Mouse (Mus musculus): Measurements from ENCODE around the gene Gm10842. TPM values are rescaled to one million over a fixed set of nuclear protein-coding genes. Genes with fewer than 3 reads are reported as not detected.

Gm10842 gene
- polyA plus RNA-seq (2017; shearing (Covaris generic)), result 1 to 10 TPM in 1 of 2 experiments, under 1 TPM in 1; 0.78 to 1.1 TPM

DNA sequence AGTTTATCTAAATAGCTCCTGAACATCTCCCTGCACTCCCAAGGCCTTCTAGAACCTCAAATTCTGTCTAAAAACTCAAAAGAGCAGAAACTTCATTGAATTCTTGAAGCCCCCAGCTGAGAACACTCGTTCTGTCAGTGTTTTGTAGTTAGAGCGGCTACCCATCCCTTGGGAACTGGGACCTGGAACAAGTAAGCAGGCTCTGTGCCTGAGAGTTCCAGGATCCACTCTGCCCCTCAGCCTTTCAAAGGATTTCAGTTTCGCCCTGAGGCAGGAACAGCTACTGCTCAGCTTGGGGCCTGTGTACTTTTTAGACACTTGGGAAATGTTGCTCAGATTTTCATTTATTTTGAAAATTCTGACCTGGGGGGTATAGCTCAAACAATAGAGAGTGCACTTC is at the start of gene Gm10842:
Gm10842 (plus strand) TSS at position 301 of the 400 bp plus-strand sequence.

DNA sequence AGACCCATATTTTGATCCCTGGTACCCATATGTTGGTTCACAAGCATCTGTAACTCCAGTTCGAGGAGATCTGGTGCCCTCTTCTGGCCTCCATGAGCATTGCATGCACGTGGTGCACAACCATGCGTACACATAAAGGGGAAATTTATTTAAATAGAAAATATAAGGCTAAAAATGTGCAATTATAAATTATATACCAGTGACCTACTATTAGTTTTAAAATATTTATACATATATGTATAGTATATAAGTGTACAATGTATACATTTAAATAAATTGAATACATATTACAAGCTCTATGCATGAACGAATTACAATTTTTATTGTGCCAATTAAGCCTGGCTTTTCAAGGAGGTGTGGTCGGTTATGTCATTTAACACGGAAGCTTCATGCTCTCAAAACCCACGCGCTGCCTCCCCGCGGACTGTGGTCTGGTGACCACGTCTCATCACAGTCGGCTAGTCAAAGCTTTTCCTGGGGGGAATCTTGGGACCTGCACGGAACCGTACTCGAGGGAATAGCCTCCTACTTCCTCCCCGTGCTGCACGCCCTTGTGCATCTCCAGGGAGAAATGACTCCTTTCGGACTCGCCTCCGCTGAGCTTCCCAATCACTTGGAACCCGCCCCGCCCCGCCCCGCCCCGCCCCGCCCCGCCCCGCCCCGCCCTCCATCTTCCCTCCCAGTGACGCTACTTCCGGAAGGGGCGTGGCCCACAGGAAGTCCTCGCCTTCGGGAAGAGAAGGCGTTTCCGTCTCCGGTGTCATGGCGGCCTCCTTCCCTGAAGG is 20.8 kb upstream of the Gm10842 start, which contains the start of gene Mettl2:
Mettl2 (plus strand) TSS at position 691 of the 785 bp plus-strand sequence.

DNA sequence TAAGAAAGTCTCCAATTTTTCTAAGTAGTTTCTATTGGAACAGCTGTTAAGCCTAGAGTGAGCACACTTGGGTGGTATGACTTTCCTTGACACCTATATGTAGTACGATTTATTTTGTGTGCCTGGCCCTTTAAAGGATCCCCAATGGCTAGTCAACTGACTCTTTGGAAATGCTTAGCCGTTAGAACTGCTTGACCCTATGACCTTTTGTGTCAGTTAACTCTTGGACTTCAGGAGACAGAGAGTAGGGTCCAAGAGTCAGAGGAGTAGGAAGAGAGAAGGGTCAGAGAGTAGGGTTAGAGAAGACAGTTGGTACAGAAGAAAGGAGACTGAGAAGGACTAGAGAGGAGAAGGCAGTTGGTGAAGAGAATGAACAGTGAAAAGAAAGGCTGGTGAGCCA is 31.8 kb downstream of the Gm10842 start, which contains the start of gene Tlk2:
Tlk2 (plus strand) TSS at position 292 of the 400 bp plus-strand sequence.

Other genes starting within 250 kb of the Gm10842 start
- gene Efcab3, start 83.3 kb upstream of the Gm10842 start, polyA plus RNA-seq (2017; shearing (Covaris generic)), result under 1 TPM; 0.40 to 0.81 TPM
- 10 to 100 TPM; 20.5 to 31.7 TPM for gene Mettl2, start 20.5 kb upstream of the Gm10842 start, polyA plus RNA-seq (2017; shearing (Covaris generic))
- gene Tlk2, start 31.9 kb downstream of the Gm10842 start, polyA plus RNA-seq (2017; shearing (Covaris generic)), result 10 to 100 TPM; 19.4 to 21.4 TPM
- gene Mrc2, start 145.8 kb downstream of the Gm10842 start, polyA plus RNA-seq (2017; shearing (Covaris generic)), result under 1 TPM; 0.04 to 0.15 TPM

Measured in inflammation-experienced regulatory T-cells (primary cell).